Mouse (Mus musculus): ENCODE measurements around the gene Rreb1. TPM values are rescaled to one million over a fixed set of nuclear protein-coding genes. Genes with fewer than 3 reads are reported as not detected.

The Rreb1 gene
- total and polyA plus RNA-seq, 2 experiments from 2014 or later, result 8.7 to 21.2 TPM

DNA sequence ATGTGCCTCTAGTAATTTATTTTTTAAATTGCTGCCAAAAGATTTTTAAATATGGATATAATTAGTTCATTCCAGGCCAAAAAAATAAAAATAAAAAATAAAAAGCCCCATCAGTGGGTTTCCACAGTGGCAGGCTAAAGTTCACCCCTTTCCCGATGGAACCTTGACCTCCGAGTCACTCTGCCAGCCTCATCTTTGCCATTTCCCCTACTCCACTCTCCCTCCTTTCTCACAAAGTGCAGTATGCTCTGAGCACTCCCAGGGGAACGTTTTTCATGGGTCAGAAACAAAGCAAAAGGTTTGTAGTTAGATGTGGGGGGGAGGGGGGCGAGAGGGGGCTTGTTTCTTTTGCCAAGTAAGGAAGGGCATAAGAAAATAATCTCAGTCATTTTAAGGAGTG lies 98.6 kb downstream of the Rreb1 start:
- no peaks in the 10 kb centered on the region for H3K36me3 ChIP-seq (replicated peaks; ENCODE audit: control insufficient read depth, insufficient read depth, low read length)
- 66% methylated on average over 4 of the region's 4 CpGs for WGBS
- no peak overlapping the region for H3K4me3 ChIP-seq (ENCODE audit: low read depth, low read length)
- no peaks in the 10 kb centered on the region for H3K27me3 ChIP-seq (ENCODE audit: control insufficient read depth, insufficient read depth, low read length)
- peaks cover 61% of the 10 kb centered on the region for H3K4me1 ChIP-seq (ENCODE audit: control insufficient read depth, insufficient read depth)
- TF ChIP-seq EP300 (IDR thresholded peaks at IDR 0.05; ENCODE audit: low read depth) (no peak), CTCF (IDR thresholded peaks at IDR 0.05; ENCODE audit: low read depth) (no peak)
- H3K9me3 ChIP-seq (replicated peaks; ENCODE audit: control insufficient read depth, low read length), result no peaks in the 10 kb centered on the region
- no peak overlapping the region for H3K4me2 ChIP-seq (ENCODE audit: low read depth, low read length)
- DNase-seq (ENCODE audit: low spot score) (no peak), ATAC-seq (ENCODE audit: insufficient read depth, low read depth) (no peak)
- no peak overlapping the region for H3K9ac ChIP-seq (replicated peaks; ENCODE audit: low read depth, low read length)
- H3K27ac ChIP-seq (ENCODE audit: low read depth), result no peak overlapping the region

DNA sequence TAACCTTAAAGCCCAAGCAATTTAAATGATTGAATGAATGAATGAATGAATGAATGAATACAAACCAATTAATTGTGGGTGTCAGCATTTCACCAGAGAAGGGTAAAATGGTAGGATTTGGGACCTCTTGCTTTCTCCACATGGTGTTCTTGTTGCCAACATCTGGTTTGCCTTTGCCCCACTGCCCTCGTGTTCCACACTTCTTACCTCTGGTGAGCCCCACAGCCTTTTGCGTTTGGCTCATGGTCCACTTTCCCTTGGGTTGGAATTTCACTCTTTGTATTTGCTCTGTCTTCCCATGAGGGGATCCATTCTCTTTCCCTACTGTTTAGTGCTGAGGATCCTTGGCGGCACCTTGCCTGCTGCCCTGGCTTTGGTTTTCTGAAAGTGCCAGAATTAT lies 99.0 kb downstream of the Rreb1 start:
- DNase-seq (ENCODE audit: low spot score) (no peak), ATAC-seq (ENCODE audit: insufficient read depth, low read depth) (no peak)
- TF ChIP-seq CTCF (IDR thresholded peaks at IDR 0.05; ENCODE audit: low read depth), result no peak
- TF ChIP-seq EP300 (IDR thresholded peaks at IDR 0.05; ENCODE audit: low read depth), result no peak
- Histone ChIP-seq H3K27ac (ENCODE audit: low read depth) (no peak overlapping the region), H3K4me1 (ENCODE audit: control insufficient read depth, insufficient read depth) (peaks cover 58% of the 10 kb centered on the region), H3K9ac (replicated peaks; ENCODE audit: low read depth, low read length) (no peak overlapping the region), H3K4me2 (ENCODE audit: low read depth, low read length) (no peak overlapping the region), H3K4me3 (ENCODE audit: low read depth, low read length) (no peak overlapping the region), H3K27me3 (ENCODE audit: control insufficient read depth, insufficient read depth, low read length) (no peaks in the 10 kb centered on the region), H3K9me3 (replicated peaks; ENCODE audit: control insufficient read depth, low read length) (no peaks in the 10 kb centered on the region), H3K36me3 (replicated peaks; ENCODE audit: control insufficient read depth, insufficient read depth, low read length) (no peaks in the 10 kb centered on the region)
- 78% methylated on average over 3 of the region's 3 CpGs for WGBS

GRCm38 (mm10) chr13:37878918-37879331 lies 100.7 kb downstream of the Rreb1 start:
- peaks cover 52% of the 10 kb centered on the region for H3K4me1 ChIP-seq (ENCODE audit: control insufficient read depth, insufficient read depth)
- ATAC-seq (ENCODE audit: insufficient read depth, low read depth) (peak; percentile 51; the same call in 1 of the 2 replicates), DNase-seq (ENCODE audit: low spot score) (no peak)
- H3K9ac ChIP-seq (replicated peaks; ENCODE audit: low read depth, low read length), result no peak overlapping the region
- no peaks in the 10 kb centered on the region for H3K27me3 ChIP-seq (ENCODE audit: control insufficient read depth, insufficient read depth, low read length)
- no peaks in the 10 kb centered on the region for H3K36me3 ChIP-seq (replicated peaks; ENCODE audit: control insufficient read depth, insufficient read depth, low read length)
- H3K4me3 ChIP-seq (ENCODE audit: low read depth, low read length), result no peak overlapping the region
- 8% methylated on average over 2 of the region's 2 CpGs for WGBS
- no peak overlapping the region for H3K4me2 ChIP-seq (ENCODE audit: low read depth, low read length)
- H3K9me3 ChIP-seq (replicated peaks; ENCODE audit: control insufficient read depth, low read length), result no peaks in the 10 kb centered on the region
- TF ChIP-seq CTCF (IDR thresholded peaks at IDR 0.05; ENCODE audit: low read depth), result no peak
- H3K27ac ChIP-seq (ENCODE audit: low read depth), result peak overlapping the region; percentile 61; the same call in 1 of the 2 replicates

- Histone ChIP-seq H3K36me3 (replicated peaks; ENCODE audit: control insufficient read depth, insufficient read depth, low read length) (no peaks in the 10 kb centered on the region), H3K27ac (ENCODE audit: low read depth) (peak overlapping the region; percentile 61; the same call in 1 of the 2 replicates), H3K9ac (replicated peaks; ENCODE audit: low read depth, low read length) (no peak overlapping the region), H3K4me3 (ENCODE audit: low read depth, low read length) (no peak overlapping the region), H3K4me2 (ENCODE audit: low read depth, low read length) (no peak overlapping the region), H3K9me3 (replicated peaks; ENCODE audit: control insufficient read depth, low read length) (no peaks in the 10 kb centered on the region), H3K27me3 (ENCODE audit: control insufficient read depth, insufficient read depth, low read length) (no peaks in the 10 kb centered on the region), H3K4me1 (ENCODE audit: control insufficient read depth, insufficient read depth) (peaks cover 52% of the 10 kb centered on the region)
- ATAC-seq (ENCODE audit: insufficient read depth, low read depth), result no peak
- WGBS, result 42% methylated on average over 5 of the region's 5 CpGs
- DNase-seq (ENCODE audit: low spot score), result no peak
- TF ChIP-seq CTCF (IDR thresholded peaks at IDR 0.05; ENCODE audit: low read depth) (no peak), EP300 (IDR thresholded peaks at IDR 0.05; ENCODE audit: low read depth) (no peak)
Measured at GRCm38 (mm10) chr13:37879556-37879955, 101.4 kb downstream of the Rreb1 start.

- no peak overlapping the region; the same call in 1 of the 2 replicates for H3K4me2 ChIP-seq (ENCODE audit: low read depth, low read length)
- 33% methylated on average over 1 of the region's 1 CpGs for WGBS
Measured at GRCm38 (mm10) chr13:37880035-37880434, 101.8 kb downstream of the Rreb1 start.

GRCm38 (mm10) chr13:37880581-37881130 lies 102.5 kb downstream of the Rreb1 start:
- DNase-seq (ENCODE audit: low spot score) (no peak), ATAC-seq (ENCODE audit: insufficient read depth, low read depth) (no peak)
- Histone ChIP-seq H3K36me3 (replicated peaks; ENCODE audit: control insufficient read depth, insufficient read depth, low read length) (no peaks in the 10 kb centered on the region), H3K27ac (ENCODE audit: low read depth) (peak overlapping the region; percentile 61), H3K4me1 (ENCODE audit: control insufficient read depth, insufficient read depth) (peaks cover 52% of the 10 kb centered on the region), H3K27me3 (ENCODE audit: control insufficient read depth, insufficient read depth, low read length) (no peaks in the 10 kb centered on the region), H3K9ac (replicated peaks; ENCODE audit: low read depth, low read length) (0 out of 2 replicates have a peak overlapping the region, but pooled peaks have one; percentile 17), H3K9me3 (replicated peaks; ENCODE audit: control insufficient read depth, low read length) (no peaks in the 10 kb centered on the region), H3K4me2 (ENCODE audit: low read depth, low read length) (peak overlapping the region; percentile 34; the same call in 1 of the 2 replicates), H3K4me3 (ENCODE audit: low read depth, low read length) (no peak overlapping the region)
- WGBS, result 33% methylated on average over 9 of the region's 9 CpGs
- TF ChIP-seq EP300 (IDR thresholded peaks at IDR 0.05; ENCODE audit: low read depth), result no peak

More at GRCm38 (mm10) chr13:37880035-37880434, 101.8 kb downstream of the Rreb1 start:
- Histone ChIP-seq H3K27me3 (ENCODE audit: control insufficient read depth, insufficient read depth, low read length) (no peaks in the 10 kb centered on the region), H3K4me1 (ENCODE audit: control insufficient read depth, insufficient read depth) (peaks cover 52% of the 10 kb centered on the region), H3K36me3 (replicated peaks; ENCODE audit: control insufficient read depth, insufficient read depth, low read length) (no peaks in the 10 kb centered on the region), H3K9ac (replicated peaks; ENCODE audit: low read depth, low read length) (0 out of 2 replicates have a peak overlapping the region, but pooled peaks have one; percentile 17), H3K27ac (ENCODE audit: low read depth) (peak overlapping the region; percentile 61), H3K4me3 (ENCODE audit: low read depth, low read length) (no peak overlapping the region), H3K9me3 (replicated peaks; ENCODE audit: control insufficient read depth, low read length) (no peaks in the 10 kb centered on the region)
- DNase-seq (ENCODE audit: low spot score) (no peak), ATAC-seq (ENCODE audit: insufficient read depth, low read depth) (no peak)
- no peak for TF ChIP-seq EP300 (IDR thresholded peaks at IDR 0.05; ENCODE audit: low read depth)
- TF ChIP-seq CTCF (IDR thresholded peaks at IDR 0.05; ENCODE audit: low read depth), result no peak

All from heart, postnatal 0 days (tissue).